Mouse (Mus musculus) cerebellum, adult 11-12 months (tissue): Measurements from ENCODE around the gene Zfp942.

ENCODE experiments used
- DNase-seq: peaks from one replicate; pipeline ENCODE4 v3.0.0; 2022

Zfp942 gene

GRCm38 (mm10) chr17:21962107-21962907, at the start of gene Zfp942, which contains the start of gene Zfp943:
TSS of gene Zfp942 (minus strand) at chr17:21962464.
TSS of gene Zfp943 (plus strand) at chr17:21962552.
- peak; percentile 71 for DNase-seq

GRCm38 (mm10) chr17:21963302-21963701, 1.0 kb upstream of the Zfp942 start:
- DNase-seq, result no peak

- peak; percentile 71 for DNase-seq
These were observed 52.7 kb downstream of the Zfp942 start, which contains the start of gene Zfp995 for GRCm38 (mm10) chr17:21909456-21910052. TSS of gene Zfp995 (minus strand) at chr17:21909926.

GRCm38 (mm10) chr17:21909039-21909438, 53.2 kb downstream of the Zfp942 start:
- DNase-seq, result no peak
